Mouse (Mus musculus): ENCODE results near the gene Stx8.

- no peak for TF ChIP-seq CTCF (IDR thresholded peaks at IDR 0.05; ENCODE audit: low read depth, low read length)
- no peak for TF ChIP-seq POLR2A (IDR thresholded peaks at IDR 0.05; ENCODE audit: borderline replicate concordance, low read depth, low read length)
These were observed 147.6 kb downstream of the Stx8 start for GRCm38 (mm10) chr11:68113454-68114100.

Data from bone marrow macrophage, adult 2 months (primary cell).